Mouse (Mus musculus) heart, postnatal 14 days (tissue): ENCODE results near the gene Abraxas2. TPM values are rescaled to one million over a fixed set of nuclear protein-coding genes. Genes with fewer than 3 reads are reported as not detected.

Experiments
- DNase-seq, 2 experiments: peaks; one replicate each; pipeline ENCODE4 v3.0.0; 2021 to 2022
- intact Hi-C: fragments of 180-260 bp; cut with DNase I; formaldehyde crosslinking; loops from one replicate; pipeline ENCODE4 v1.15.1; 2025
- long read RNA-seq, 2 experiments: library from polyadenylated mRNA; stranded (forward); transcript quantifications; one replicate each; pipeline ENCODE4 v2.0.0; 2021
- total RNA-seq, 2 experiments: library from RNA; stranded (reverse); gene quantifications; 2 replicates each; pipeline ENCODE4 v1.2.3; 2021

The Abraxas2 gene
- 10 to 100 TPM; 19.2 to 20.8 TPM for total RNA-seq
- long read RNA-seq, experiment 1, transcript Abraxas2-201 (9 exons, 2,892 nt) = major isoform, 32 of 36 reads
- long read RNA-seq, experiment 1, partial matches to known transcripts = 0 of 36 reads
- long read RNA-seq, experiment 1, other reads (novel, unspliced or antisense) = 3 of 36 reads
- long read RNA-seq, experiment 2, transcript Abraxas2-201 (9 exons, 2,892 nt) = major isoform, 32 of 36 reads
- long read RNA-seq, experiment 2, partial matches to known transcripts = 2 of 36 reads
- long read RNA-seq, experiment 2, other reads (novel, unspliced or antisense) = 1 of 36 reads

GRCm38 (mm10) chr7:132859042-132859958, at the start of gene Abraxas2:
Gene Abraxas2, plus strand, starts transcription at chr7:132859225.
- intact Hi-C loops = loop anchor here (5.0 to 10.0 kb wide), 2 partner anchors 143 to 776 kb away; partner anchors contain the start of gene Edrf1
- DNase-seq = peak; percentile 87 to 92

GRCm38 (mm10) chr7:132809721-132810120, 49.3 kb upstream of the Abraxas2 start:
- intact Hi-C loops = loop anchor here (2.0 to 5.0 kb wide), 6 partner anchors 23 to 137 kb away; partner anchors contain the start of gene Eef1akmt2
- DNase-seq = no peak

- intact Hi-C loops = loop anchor here (2.0 to 5.0 kb wide), 5 partner anchors 24 to 138 kb away; partner anchors contain the start of gene Eef1akmt2
- peak; percentile 63 to 67 for DNase-seq
Measured at GRCm38 (mm10) chr7:132810368-132810767, 48.7 kb upstream of the Abraxas2 start.

- intact Hi-C loops = loop anchor here (1.0 to 5.0 kb wide), 6 partner anchors 24 to 155 kb away; partner anchors contain the start of gene Eef1akmt2
- peak; percentile 93 to 96 for DNase-seq
Measured at GRCm38 (mm10) chr7:132810879-132811278, 48.1 kb upstream of the Abraxas2 start.

GRCm38 (mm10) chr7:132811716-132812618, 47.1 kb upstream of the Abraxas2 start:
- DNase-seq = peak in 1 of 2 experiments; percentile 37
- intact Hi-C loops = loop anchor here (1.0 to 5.0 kb wide), 7 partner anchors 25 to 156 kb away; partner anchors contain the start of gene Eef1akmt2

- intact Hi-C loops = loop anchor here (2.0 to 5.0 kb wide), 5 partner anchors 39 to 141 kb away; partner anchors contain the start of gene Eef1akmt2
- peak; percentile 66 to 70 for DNase-seq
Measured at GRCm38 (mm10) chr7:132812619-132813415, 46.2 kb upstream of the Abraxas2 start.

GRCm38 (mm10) chr7:132813416-132814088, 45.5 kb upstream of the Abraxas2 start, which contains the start of gene Fam53b:
Gene Fam53b, minus strand, starts transcription at chr7:132813886.
- intact Hi-C loops = loop anchor here (2.0 to 5.0 kb wide), 5 partner anchors 39 to 141 kb away; partner anchors contain the start of gene Eef1akmt2
- DNase-seq = peak; percentile 83

- DNase-seq = no peak
- intact Hi-C loops = loop anchor here (5.0 kb wide), 4 partner anchors 38 to 142 kb away; partner anchors contain the start of gene Eef1akmt2
Measured at GRCm38 (mm10) chr7:132814089-132814450, 45.0 kb upstream of the Abraxas2 start.

- intact Hi-C loops = no loop called here
- DNase-seq = no peak
Measured at GRCm38 (mm10) chr7:132815081-132815480, 43.9 kb upstream of the Abraxas2 start.

- DNase-seq = no peak
- intact Hi-C loops = no loop called here
Measured at GRCm38 (mm10) chr7:132816528-132816927, 42.5 kb upstream of the Abraxas2 start.

- intact Hi-C loops = no loop called here
- no peak for DNase-seq
Measured at GRCm38 (mm10) chr7:132817056-132817455, 42.0 kb upstream of the Abraxas2 start.

- DNase-seq = no peak
- intact Hi-C loops = no loop called here
Measured at GRCm38 (mm10) chr7:132820692-132821091, 38.3 kb upstream of the Abraxas2 start.

- DNase-seq = no peak
- intact Hi-C loops = no loop called here
Measured at GRCm38 (mm10) chr7:132823832-132824231, 35.2 kb upstream of the Abraxas2 start.

GRCm38 (mm10) chr7:132824346-132825022, 34.5 kb upstream of the Abraxas2 start:
- intact Hi-C loops = no loop called here
- DNase-seq = no peak

GRCm38 (mm10) chr7:132830955-132831354, 28.1 kb upstream of the Abraxas2 start:
- intact Hi-C loops = loop anchor here (5.0 kb wide), 1 partner anchor 46 kb away; no protein-coding TSS in a partner anchor

GRCm38 (mm10) chr7:132841287-132841686, 17.7 kb upstream of the Abraxas2 start:
- DNase-seq = no peak
- intact Hi-C loops = no loop called here

More at GRCm38 (mm10) chr7:132830955-132831354, 28.1 kb upstream of the Abraxas2 start:
- DNase-seq = no peak

GRCm38 (mm10) chr7:132842455-132842854, 16.6 kb upstream of the Abraxas2 start:
- no peak for DNase-seq
- intact Hi-C loops = no loop called here
